Mouse (Mus musculus): Measurements from ENCODE around the gene Tada2b.

Gene Tada2b

GRCm38 (mm10) chr5:36480398-36480797, 3.7 kb downstream of the Tada2b start:
- peak; percentile 60 for DNase-seq (ENCODE audit: inconsistent ontology term)

GRCm38 (mm10) chr5:36479735-36480134, 4.3 kb downstream of the Tada2b start:
- no peak for DNase-seq (ENCODE audit: inconsistent ontology term)

GRCm38 (mm10) chr5:36478540-36479420, 5.3 kb downstream of the Tada2b start:
- no peak for DNase-seq (ENCODE audit: inconsistent ontology term)

- DNase-seq (ENCODE audit: inconsistent ontology term) = no peak
These were observed 6.6 kb downstream of the Tada2b start for GRCm38 (mm10) chr5:36477486-36477885.

- no peak for DNase-seq (ENCODE audit: inconsistent ontology term)
These were observed 9.8 kb downstream of the Tada2b start for GRCm38 (mm10) chr5:36474283-36474682.

GRCm38 (mm10) chr5:36472876-36473655, 11.0 kb downstream of the Tada2b start:
- no peak for DNase-seq (ENCODE audit: inconsistent ontology term)

GRCm38 (mm10) chr5:36471206-36471605, 12.9 kb downstream of the Tada2b start:
- no peak for DNase-seq (ENCODE audit: inconsistent ontology term)

GRCm38 (mm10) chr5:36465889-36466288, 18.2 kb downstream of the Tada2b start:
- no peak for DNase-seq (ENCODE audit: inconsistent ontology term)

GRCm38 (mm10) chr5:36464709-36465661, 19.1 kb downstream of the Tada2b start, which contains the start of gene Grpel1:
Gene Grpel1 (plus strand): TSS chr5:36464998.
- DNase-seq (ENCODE audit: inconsistent ontology term) = peak; percentile 99

- peak; percentile 66 for DNase-seq (ENCODE audit: inconsistent ontology term)
These were observed 20.7 kb downstream of the Tada2b start for GRCm38 (mm10) chr5:36463391-36463790.

- DNase-seq (ENCODE audit: inconsistent ontology term) = peak; percentile 70
These were observed 21.3 kb downstream of the Tada2b start for GRCm38 (mm10) chr5:36462810-36463209.

GRCm38 (mm10) chr5:36461231-36461630, 22.9 kb downstream of the Tada2b start:
- DNase-seq (ENCODE audit: inconsistent ontology term) = no peak

- DNase-seq (ENCODE audit: inconsistent ontology term) = peak; percentile 66
These were observed 23.4 kb downstream of the Tada2b start for GRCm38 (mm10) chr5:36460712-36461111.

- no peak for DNase-seq (ENCODE audit: inconsistent ontology term)
These were observed 25.2 kb downstream of the Tada2b start for GRCm38 (mm10) chr5:36458926-36459325.

- peak; percentile 78 for DNase-seq (ENCODE audit: inconsistent ontology term)
These were observed 26.4 kb downstream of the Tada2b start for GRCm38 (mm10) chr5:36457706-36458105.

- no peak for DNase-seq (ENCODE audit: inconsistent ontology term)
These were observed 31.3 kb downstream of the Tada2b start for GRCm38 (mm10) chr5:36452821-36453220.

GRCm38 (mm10) chr5:36451872-36452389, 32.2 kb downstream of the Tada2b start:
- peak; percentile 55 for DNase-seq (ENCODE audit: inconsistent ontology term)

GRCm38 (mm10) chr5:36451119-36451518, 33.0 kb downstream of the Tada2b start:
- no peak for DNase-seq (ENCODE audit: inconsistent ontology term)

GRCm38 (mm10) chr5:36449710-36450358, 34.3 kb downstream of the Tada2b start:
- DNase-seq (ENCODE audit: inconsistent ontology term) = no peak

- DNase-seq (ENCODE audit: inconsistent ontology term) = no peak
These were observed 36.2 kb downstream of the Tada2b start for GRCm38 (mm10) chr5:36447872-36448271.

Data from Muller cell, postnatal 12 days (primary cell).